Mouse (Mus musculus): ENCODE data around the gene Zc2hc1c. TPM values are rescaled to one million over a fixed set of nuclear protein-coding genes. Genes with fewer than 3 reads are reported as not detected.

Zc2hc1c gene
- 0.87 and 0.92 TPM in 2 replicates for total RNA-seq (2014; rRNA removed)
- 0.48 and 0.57 TPM in 2 replicates for polyA plus RNA-seq (2012; rRNA removed)

- no peaks in the 10 kb centered on the region for H3K27me3 ChIP-seq (ENCODE audit: control insufficient read depth, insufficient read depth, low read length)
- H3K4me1 ChIP-seq (ENCODE audit: control insufficient read depth, insufficient read depth, low read length): peaks cover 17% of the 10 kb centered on the region
- 0 out of 2 replicates have a peak, but pooled peaks have one; percentile 5 for TF ChIP-seq POLR2A (IDR thresholded peaks at IDR 0.05; ENCODE audit: extremely low read depth, insufficient read depth, low read length)
- TF ChIP-seq CTCF (IDR thresholded peaks at IDR 0.05; ENCODE audit: low read depth, low read length): no peak
- peak within 1 kb of the TSS; percentile 61 for H3K4me3 ChIP-seq (ENCODE audit: insufficient read depth, low read depth, low read length)
- H3K9ac ChIP-seq (ENCODE audit: low read depth, low read length): peak within 1 kb of the TSS; percentile 85
- peak; percentile 91 for DNase-seq (ENCODE audit: extremely low read depth, low read depth, low spot score)
- no peaks in the 10 kb centered on the region for H3K36me3 ChIP-seq (ENCODE audit: control insufficient read depth, insufficient read depth, low read length)
- H3K79me2 ChIP-seq (ENCODE audit: control insufficient read depth, insufficient read depth, low read length): peaks cover 17% of the 10 kb centered on the region; the same call in 1 of the 2 replicates
- peak within 1 kb of the TSS; percentile 87 for H3K27ac ChIP-seq (replicated peaks; ENCODE audit: insufficient read depth, low read depth, low read length)
- WGBS: under 1% methylated on average over 31 of the region's 31 CpGs
Measured at GRCm38 (mm10) chr12:85288486-85289156, at the start of gene Zc2hc1c. Gene Zc2hc1c (plus strand): TSS chr12:85288591.

GRCm38 (mm10) chr12:85252083-85252482 is 36.3 kb upstream of the Zc2hc1c start:
- Histone ChIP-seq H3K27ac (replicated peaks; ENCODE audit: insufficient read depth, low read depth, low read length) (no peak overlapping the region), H3K27me3 (ENCODE audit: control insufficient read depth, insufficient read depth, low read length) (no peaks in the 10 kb centered on the region), H3K79me2 (ENCODE audit: control insufficient read depth, insufficient read depth, low read length) (no peaks in the 10 kb centered on the region), H3K36me3 (ENCODE audit: control insufficient read depth, insufficient read depth, low read length) (peaks cover 9% of the 10 kb centered on the region), H3K9ac (ENCODE audit: low read depth, low read length) (no peak overlapping the region), H3K4me1 (ENCODE audit: control insufficient read depth, insufficient read depth, low read length) (no peaks in the 10 kb centered on the region), H3K4me3 (ENCODE audit: insufficient read depth, low read depth, low read length) (no peak overlapping the region)
- DNase-seq (ENCODE audit: extremely low read depth, low read depth, low spot score): no peak
- WGBS: 93% methylated on average over 3 of the region's 3 CpGs
- no peak for TF ChIP-seq CTCF (IDR thresholded peaks at IDR 0.05; ENCODE audit: low read depth, low read length)

GRCm38 (mm10) chr12:85256074-85256751 is 32.2 kb upstream of the Zc2hc1c start:
- no peak overlapping the region for H3K27ac ChIP-seq (replicated peaks; ENCODE audit: insufficient read depth, low read depth, low read length)
- no peak overlapping the region for H3K9ac ChIP-seq (ENCODE audit: low read depth, low read length)
- H3K36me3 ChIP-seq (ENCODE audit: control insufficient read depth, insufficient read depth, low read length): peaks cover 11% of the 10 kb centered on the region
- no peaks in the 10 kb centered on the region for H3K27me3 ChIP-seq (ENCODE audit: control insufficient read depth, insufficient read depth, low read length)
- no peak overlapping the region for H3K4me3 ChIP-seq (ENCODE audit: insufficient read depth, low read depth, low read length)
- H3K4me1 ChIP-seq (ENCODE audit: control insufficient read depth, insufficient read depth, low read length): no peaks in the 10 kb centered on the region; the same call in 1 of the 2 replicates
- no peak for DNase-seq (ENCODE audit: extremely low read depth, low read depth, low spot score)
- H3K79me2 ChIP-seq (ENCODE audit: control insufficient read depth, insufficient read depth, low read length): no peaks in the 10 kb centered on the region
- TF ChIP-seq POLR2A (IDR thresholded peaks at IDR 0.05; ENCODE audit: extremely low read depth, insufficient read depth, low read length) (no peak), CTCF (IDR thresholded peaks at IDR 0.05; ENCODE audit: low read depth, low read length) (no peak)
- WGBS: 83% methylated on average over 7 of the region's 7 CpGs

GRCm38 (mm10) chr12:85257008-85257639 is 31.3 kb upstream of the Zc2hc1c start:
- no peak overlapping the region for H3K9ac ChIP-seq (ENCODE audit: low read depth, low read length)
- DNase-seq (ENCODE audit: extremely low read depth, low read depth, low spot score): peak; percentile 35
- H3K4me1 ChIP-seq (ENCODE audit: control insufficient read depth, insufficient read depth, low read length): no peaks in the 10 kb centered on the region; the same call in 1 of the 2 replicates

GRCm38 (mm10) chr12:85262489-85262888 is 25.9 kb upstream of the Zc2hc1c start:
- Histone ChIP-seq H3K36me3 (ENCODE audit: control insufficient read depth, insufficient read depth, low read length) (peaks cover 9% of the 10 kb centered on the region), H3K4me3 (ENCODE audit: insufficient read depth, low read depth, low read length) (no peak overlapping the region), H3K27me3 (ENCODE audit: control insufficient read depth, insufficient read depth, low read length) (no peaks in the 10 kb centered on the region), H3K9ac (ENCODE audit: low read depth, low read length) (no peak overlapping the region), H3K79me2 (ENCODE audit: control insufficient read depth, insufficient read depth, low read length) (no peaks in the 10 kb centered on the region), H3K4me1 (ENCODE audit: control insufficient read depth, insufficient read depth, low read length) (no peaks in the 10 kb centered on the region; the same call in 1 of the 2 replicates), H3K27ac (replicated peaks; ENCODE audit: insufficient read depth, low read depth, low read length) (no peak overlapping the region)
- WGBS: 88% methylated on average over 10 of the region's 10 CpGs
- DNase-seq (ENCODE audit: extremely low read depth, low read depth, low spot score): no peak
- TF ChIP-seq CTCF (IDR thresholded peaks at IDR 0.05; ENCODE audit: low read depth, low read length): no peak
- TF ChIP-seq POLR2A (IDR thresholded peaks at IDR 0.05; ENCODE audit: extremely low read depth, insufficient read depth, low read length): no peak

More at GRCm38 (mm10) chr12:85257008-85257639, 31.3 kb upstream of the Zc2hc1c start:
- WGBS: 70% methylated on average over 7 of the region's 7 CpGs
- Histone ChIP-seq H3K27me3 (ENCODE audit: control insufficient read depth, insufficient read depth, low read length) (no peaks in the 10 kb centered on the region), H3K4me3 (ENCODE audit: insufficient read depth, low read depth, low read length) (no peak overlapping the region), H3K79me2 (ENCODE audit: control insufficient read depth, insufficient read depth, low read length) (no peaks in the 10 kb centered on the region), H3K36me3 (ENCODE audit: control insufficient read depth, insufficient read depth, low read length) (peaks cover 11% of the 10 kb centered on the region), H3K27ac (replicated peaks; ENCODE audit: insufficient read depth, low read depth, low read length) (peak overlapping the region; percentile 49; the same call in 1 of the 2 replicates)
- TF ChIP-seq POLR2A (IDR thresholded peaks at IDR 0.05; ENCODE audit: extremely low read depth, insufficient read depth, low read length): no peak
- no peak for TF ChIP-seq CTCF (IDR thresholded peaks at IDR 0.05; ENCODE audit: low read depth, low read length)
